Mouse (Mus musculus): Measurements from ENCODE around the gene Vangl2.
"Not testable (repeated sequence)": the region's sequence is repeated elsewhere in the genome, so short reads cannot be mapped to it uniquely, and the experiment has no call there.

The Vangl2 gene

GRCm38 (mm10) chr1:172001665-172002064, 26.6 kb downstream of the Vangl2 start:
- no peak for DNase-seq (ENCODE audit: low spot score in 2 of 2)

DNA sequence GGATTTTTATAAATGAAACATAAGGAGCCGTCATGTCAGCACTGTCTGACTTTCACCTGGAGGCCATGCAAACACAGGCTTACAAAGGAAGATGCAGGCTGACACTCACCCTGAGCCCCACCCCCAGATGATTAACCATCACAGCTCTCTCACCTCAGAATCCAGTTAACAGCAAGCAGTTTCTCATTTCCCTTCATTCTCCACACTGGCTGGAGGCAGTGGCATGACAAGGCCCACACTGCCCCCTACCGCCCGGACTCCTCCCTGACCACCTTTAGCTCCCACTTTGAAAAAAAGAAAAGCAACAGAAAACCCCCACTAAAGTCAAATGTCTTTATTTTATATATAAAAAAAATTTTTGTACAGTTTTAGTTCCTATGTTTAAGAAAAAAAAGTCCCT, 27.6 kb downstream of the Vangl2 start:
- DNase-seq (ENCODE audit: low spot score in 2 of 2): peak; percentile 78 to 90

GRCm38 (mm10) chr1:171998820-171999597, 29.2 kb downstream of the Vangl2 start:
- DNase-seq (ENCODE audit: low spot score in 2 of 2): no peak

DNA sequence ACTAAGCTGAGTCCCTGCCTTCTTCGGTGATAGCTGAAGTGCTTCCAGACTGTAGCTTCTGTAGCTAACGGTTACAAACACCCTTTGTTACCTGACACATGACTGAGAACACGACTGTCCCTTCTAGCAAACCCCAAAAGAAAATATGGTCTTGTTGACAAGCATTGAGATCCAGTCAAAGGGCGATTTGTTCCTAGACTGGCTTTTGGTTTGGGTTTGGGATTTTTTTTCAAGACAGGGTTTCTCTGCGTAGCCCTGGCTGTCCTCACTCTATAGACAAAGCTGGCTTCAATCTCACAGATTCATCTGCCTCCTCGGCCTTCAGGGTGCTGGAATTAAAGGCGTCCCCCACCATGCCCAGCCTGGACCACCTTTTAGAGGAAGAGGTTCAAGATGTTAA, 31.5 kb downstream of the Vangl2 start:
- no peak for DNase-seq (ENCODE audit: low spot score in 2 of 2)

DNA sequence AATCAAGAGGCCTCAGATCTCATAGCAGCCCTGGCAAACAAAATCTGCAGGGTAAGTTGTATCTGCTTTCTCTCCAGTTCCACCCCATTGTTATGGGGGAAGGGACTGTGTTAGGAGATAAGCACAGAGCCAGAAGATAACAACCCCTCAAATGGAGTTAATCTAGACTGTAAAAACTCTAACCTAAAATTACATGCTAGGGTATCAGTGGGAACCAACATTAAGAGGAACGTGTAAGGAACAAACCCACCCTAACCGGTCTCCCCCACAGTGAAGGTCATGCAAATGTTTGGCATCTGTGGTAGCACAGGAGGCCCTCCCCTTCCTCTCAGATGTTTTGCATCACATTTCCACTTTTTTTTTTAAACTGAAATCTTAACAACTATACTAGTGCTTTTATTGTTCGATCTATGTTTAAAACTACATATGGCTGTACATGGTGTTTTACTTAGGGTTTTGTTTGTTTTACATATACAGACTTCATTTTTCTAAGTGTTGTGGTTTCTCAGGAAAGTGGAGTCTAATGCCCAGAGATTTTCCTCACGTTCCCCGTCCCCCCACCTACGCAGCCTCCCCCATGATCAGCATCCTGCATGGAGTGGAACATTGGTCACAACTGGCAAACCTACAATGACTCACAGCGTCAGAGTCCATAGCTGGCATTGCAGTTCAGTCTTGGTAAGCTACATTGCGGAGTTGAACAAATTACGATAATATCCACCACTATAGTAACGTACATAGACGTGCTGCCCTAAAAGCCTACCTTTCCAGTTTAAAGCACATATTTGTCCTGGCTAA, 33.1 kb downstream of the Vangl2 start:
- no peak for DNase-seq (ENCODE audit: low spot score in 2 of 2)

DNA sequence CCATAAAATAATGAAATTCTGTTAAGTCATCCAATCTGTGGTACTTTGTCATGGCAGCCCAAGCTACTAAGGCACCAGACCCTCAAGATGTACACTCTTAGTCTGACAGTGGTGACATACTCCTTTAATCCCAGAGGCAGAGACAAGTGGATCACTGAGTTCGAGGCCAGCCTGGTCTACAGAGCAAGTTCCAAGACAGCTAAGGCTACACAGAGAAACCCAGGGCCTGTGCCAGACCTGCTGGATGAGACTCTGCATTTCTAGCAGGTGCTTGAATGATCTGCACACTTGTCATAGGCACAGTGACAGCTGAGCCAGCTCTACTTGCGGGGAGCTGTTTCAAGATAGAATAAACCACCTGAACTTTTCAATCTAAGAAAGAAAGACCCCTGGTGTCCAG, 33.7 kb downstream of the Vangl2 start:
- DNase-seq (ENCODE audit: low spot score in 2 of 2): no peak

DNA sequence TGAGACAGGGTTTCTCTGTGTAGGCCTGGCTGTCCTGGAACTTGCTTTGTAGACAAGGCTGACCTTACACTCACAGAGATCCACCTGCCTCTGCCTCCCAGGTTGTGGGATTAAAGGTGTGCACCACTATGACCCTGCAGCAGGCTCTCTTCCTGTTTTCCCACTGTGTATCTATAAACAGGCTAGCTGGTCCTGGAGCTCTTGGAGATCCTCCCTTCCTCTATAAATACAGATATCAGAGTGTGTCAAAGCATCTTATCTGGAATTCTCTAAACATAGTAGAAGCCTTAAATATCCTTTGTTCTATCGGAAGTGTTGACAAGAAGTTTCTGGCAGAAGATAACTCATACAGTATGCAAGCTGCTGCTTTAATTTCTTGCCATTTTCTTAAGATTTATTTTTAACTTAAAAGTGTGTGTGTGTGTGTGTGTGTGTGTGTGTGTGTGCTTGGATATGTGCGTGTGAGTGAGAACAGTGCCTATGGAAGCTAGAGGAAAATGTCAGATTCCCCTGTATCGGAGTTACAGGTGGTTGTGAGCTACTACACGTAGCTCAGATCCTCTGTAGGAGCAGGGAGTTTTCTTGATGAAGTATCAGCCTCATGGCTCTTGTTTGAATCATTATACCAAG, 35.2 kb downstream of the Vangl2 start:
- DNase-seq (ENCODE audit: low spot score in 2 of 2): no peak

DNA sequence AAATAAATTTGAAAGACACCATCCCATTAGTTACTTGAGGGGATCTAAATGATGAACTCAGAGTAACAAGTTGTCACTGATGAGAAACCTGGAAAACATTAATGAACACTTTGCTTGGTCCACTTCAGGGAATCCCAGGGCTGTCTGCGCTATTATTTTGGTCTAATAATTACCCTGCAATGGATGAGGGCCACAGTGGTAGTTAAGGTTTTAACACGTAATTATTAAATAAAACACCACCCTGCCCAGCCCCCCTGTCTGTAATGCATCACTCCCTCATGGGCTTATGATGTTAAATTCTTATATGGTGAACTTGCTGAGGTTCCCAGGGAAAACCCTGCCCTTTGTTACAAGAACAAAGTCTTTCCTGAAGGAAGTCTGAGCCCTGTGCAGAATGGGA, 36.4 kb downstream of the Vangl2 start:
- DNase-seq (ENCODE audit: low spot score in 2 of 2): no peak

GRCm38 (mm10) chr1:171984121-171984520, 44.1 kb downstream of the Vangl2 start:
- no peak for DNase-seq (ENCODE audit: low spot score in 2 of 2)

DNA sequence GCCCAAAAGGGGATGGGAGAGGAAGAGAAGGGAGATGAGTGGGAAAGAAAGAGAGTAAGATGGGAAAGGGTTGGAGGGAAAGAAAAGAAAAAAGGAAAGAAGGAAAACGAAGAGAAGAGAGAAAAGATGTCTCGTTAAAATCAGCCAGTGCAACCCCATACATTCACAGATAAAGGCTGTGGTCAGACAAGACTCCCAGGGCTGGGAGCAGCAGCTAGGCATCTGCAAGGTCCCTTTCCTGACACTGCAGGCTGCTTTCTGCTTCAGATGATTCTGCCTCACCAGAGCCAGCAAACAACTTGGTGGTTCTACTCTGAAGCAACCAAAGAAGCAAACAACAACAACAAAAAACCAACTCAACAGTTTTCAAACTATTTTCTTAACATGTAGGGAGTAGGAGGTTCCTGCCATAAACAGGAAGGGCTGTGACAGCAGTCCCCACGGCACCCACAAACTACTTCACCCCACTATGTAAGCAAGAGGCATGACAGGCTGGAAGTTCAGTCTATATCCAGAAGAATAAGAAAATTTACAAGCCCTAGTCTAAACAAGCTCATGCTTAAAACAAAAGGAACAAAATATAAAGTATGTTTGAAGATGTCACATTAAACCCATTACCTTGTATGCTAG, 44.8 kb downstream of the Vangl2 start:
- DNase-seq (ENCODE audit: low spot score in 2 of 2): no peak

- DNase-seq (ENCODE audit: low spot score in 2 of 2): no peak
These were observed 45.5 kb downstream of the Vangl2 start for GRCm38 (mm10) chr1:171982740-171983139.

DNA sequence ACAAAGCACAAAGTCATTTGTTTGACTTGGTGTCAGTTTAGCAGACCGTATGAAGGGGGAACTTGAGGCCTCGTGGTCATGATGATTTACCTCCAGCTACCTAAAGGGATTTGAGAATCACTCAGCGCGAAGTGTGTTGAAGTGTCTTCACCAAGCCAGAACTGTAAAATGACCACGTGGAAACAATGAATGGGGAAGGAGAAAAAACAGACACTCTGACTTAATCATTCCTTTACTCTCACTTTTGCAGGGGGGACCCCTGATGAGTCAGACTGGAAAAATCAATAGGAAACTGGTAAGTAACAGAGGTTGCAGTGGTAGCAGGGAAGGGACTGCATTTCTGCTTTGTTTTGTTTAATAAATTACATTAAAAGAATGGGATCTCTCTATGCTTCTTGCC, 46.1 kb downstream of the Vangl2 start:
- no peak for DNase-seq (ENCODE audit: low spot score in 2 of 2)

- DNase-seq (ENCODE audit: low spot score in 2 of 2): no peak
These were observed 48.1 kb downstream of the Vangl2 start for GRCm38 (mm10) chr1:171979969-171980730.

GRCm38 (mm10) chr1:171977891-171978290, 50.4 kb downstream of the Vangl2 start:
- no peak for DNase-seq (ENCODE audit: low spot score in 2 of 2)

DNA sequence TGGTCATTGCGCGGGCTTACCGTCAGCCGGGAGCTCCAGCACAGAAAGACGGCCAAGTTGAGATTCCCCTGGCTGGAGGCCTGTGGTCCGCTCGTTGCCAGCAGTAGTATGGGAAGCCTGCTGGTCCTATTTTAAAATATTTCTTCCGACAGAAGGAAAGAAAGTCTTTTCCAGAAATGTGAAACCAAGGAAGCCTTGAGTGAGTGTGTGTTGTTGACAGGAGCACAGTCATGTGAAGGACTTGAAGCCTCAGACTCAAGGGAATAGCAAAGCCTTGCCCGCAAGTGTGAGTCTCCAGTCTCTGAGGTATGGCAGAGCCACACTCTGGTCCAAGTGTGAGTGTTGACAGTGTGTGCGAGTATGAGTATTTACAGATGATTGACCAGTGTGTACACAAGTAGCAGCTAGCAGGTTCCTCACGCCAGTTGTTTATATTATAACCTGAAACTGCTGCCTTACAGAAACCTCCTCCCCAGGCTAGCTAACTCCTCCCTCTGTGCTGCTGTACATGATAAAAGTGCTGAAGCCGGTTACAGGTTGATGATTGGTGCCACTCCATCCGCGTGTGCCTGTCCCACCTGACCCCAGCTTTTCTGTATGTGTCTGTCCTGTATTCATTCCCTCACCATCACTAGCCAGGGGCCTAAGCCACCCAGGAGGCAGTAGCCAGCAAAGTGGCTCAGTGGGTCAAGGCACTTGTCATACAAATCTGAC, 51.3 kb downstream of the Vangl2 start:
- DNase-seq (ENCODE audit: low spot score in 2 of 2): no peak

DNA sequence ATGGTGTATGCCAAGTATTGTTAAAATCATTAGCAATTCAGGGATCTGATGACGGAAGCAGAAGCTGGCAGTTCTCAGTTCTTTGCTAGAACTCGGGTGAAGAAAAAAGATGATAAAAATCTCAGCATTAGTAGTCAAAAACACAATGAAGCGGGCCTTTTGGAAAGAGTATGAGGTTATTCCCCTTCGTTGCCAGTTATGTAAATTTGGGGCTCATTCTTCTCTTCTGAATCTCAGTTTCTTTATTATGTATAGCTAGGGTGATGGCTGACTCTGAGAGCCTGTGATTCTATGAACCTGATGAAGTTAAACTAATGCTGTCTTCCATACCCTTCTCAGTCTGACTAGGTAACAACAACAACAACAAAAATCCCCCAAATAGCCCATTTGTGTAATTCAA, 52.4 kb downstream of the Vangl2 start:
- DNase-seq (ENCODE audit: low spot score in 2 of 2): no peak

GRCm38 (mm10) chr1:171975377-171975776, 52.9 kb downstream of the Vangl2 start:
- no peak for DNase-seq (ENCODE audit: low spot score in 2 of 2)

- DNase-seq (ENCODE audit: low spot score in 2 of 2): not testable (repeated sequence)
These were observed 53.9 kb downstream of the Vangl2 start for GRCm38 (mm10) chr1:171974361-171974760.

GRCm38 (mm10) chr1:171970854-171971586, 57.2 kb downstream of the Vangl2 start:
- no peak for DNase-seq (ENCODE audit: low spot score in 2 of 2)

- no peak for DNase-seq (ENCODE audit: low spot score in 2 of 2)
These were observed 59.0 kb downstream of the Vangl2 start for GRCm38 (mm10) chr1:171969221-171969620.
